Mouse (Mus musculus) liver, postnatal 0 days (tissue): ENCODE measurements around the gene Trabd2b.

Experiments used
- CTCF ChIP-seq: sonication (generic); IDR thresholded peaks from 2 replicates; pipeline ENCODE4 v1.5.1; 2016; ENCODE audit warnings: antibody characterized with exemption, low read depth
- EP300 ChIP-seq: IDR thresholded peaks from 2 replicates; pipeline ENCODE4 v1.6.1; 2016; ENCODE audit warnings: antibody characterized with exemption, low read depth, mild to moderate bottlenecking

- no peak for TF ChIP-seq CTCF
- TF ChIP-seq EP300, result no peak
Measured at GRCm38 (mm10) chr4:114358874-114359273, 47.6 kb upstream of the Trabd2b start.
